Mouse (Mus musculus): ENCODE results near the gene Ubash3b.

GRCm38 (mm10) chr9:41138987-41139808 is 22.3 kb downstream of the Ubash3b start:
- TF ChIP-seq CTCF (IDR thresholded peaks at IDR 0.05; ENCODE audit: control insufficient read depth, insufficient read depth, insufficient read length) (no peak), USF1 (IDR thresholded peaks at IDR 0.05; ENCODE audit: low read depth) (no peak), MAX (IDR thresholded peaks at IDR 0.05) (no peak), MYOG (IDR thresholded peaks at IDR 0.05; ENCODE audit: control insufficient read depth, extremely low read depth, insufficient read length) (no peak)
